Mouse (Mus musculus) limb, embryonic 15.5 days (tissue): ENCODE results near the gene Yeats2. TPM values are rescaled to one million over a fixed set of nuclear protein-coding genes. Genes with fewer than 3 reads are reported as not detected.

Experiments used
- ATAC-seq: fragments of 200-750 bp; cut with Nextera tagmentation; 2 replicates; pipeline ENCODE4 v1.8.0; 2017; ENCODE audit warnings: low read depth, moderate TSS enrichment; ENCODE audit not compliant: insufficient number of reproducible peaks, low FRiP score, low TSS enrichment
- H3K27ac ChIP-seq: fragments of 300-500 bp; sonication (generic); 2 replicates; pipeline ENCODE4 v1.5.1; 2015; ENCODE audit warnings: moderate library complexity, mild to moderate bottlenecking, inconsistent platforms
- H3K27me3 ChIP-seq: fragments of 300-500 bp; sonication (generic); 2 replicates; pipeline ENCODE4 v1.6.1; 2015; ENCODE audit warnings: inconsistent platforms
- H3K36me3 ChIP-seq: fragments of 300-500 bp; sonication (generic); 2 replicates; pipeline ENCODE4 v1.6.1; 2015; ENCODE audit warnings: inconsistent platforms
- H3K4me1 ChIP-seq: fragments of 300-500 bp; sonication (generic); 2 replicates; pipeline ENCODE4 v1.6.1; 2015; ENCODE audit warnings: inconsistent platforms
- H3K4me2 ChIP-seq: fragments of 300-500 bp; sonication (generic); 2 replicates; pipeline ENCODE4 v1.6.1; 2015; ENCODE audit warnings: mild to moderate bottlenecking, inconsistent platforms
- H3K4me3 ChIP-seq: fragments of 300-500 bp; sonication (generic); 2 replicates; pipeline ENCODE4 v1.5.1; 2015; ENCODE audit warnings: mild to moderate bottlenecking, inconsistent platforms
- H3K9ac ChIP-seq: fragments of 300-500 bp; sonication (generic); 2 replicates; pipeline ENCODE4 v1.6.1; 2015; ENCODE audit warnings: inconsistent platforms
- H3K9me3 ChIP-seq: fragments of 300-500 bp; sonication (generic); 2 replicates; pipeline ENCODE4 v1.6.1; 2016; ENCODE audit warnings: inconsistent platforms
- WGBS: fragments of 180-500 bp; shearing (Covaris S2); methylation state at CpG from one replicate; pipeline ENCODE4 v1.1.7; 2015; 5-methylcytosine and 5-hydroxymethylcytosine counted together
- polyA plus RNA-seq: library from polyadenylated mRNA; unstranded; fragments of >200 nt; fragmentation: Nextera tagmentation; extraction: Ambion mirVana; gene quantifications from 2 replicates; pipeline ENCODE4 v1.2.1, GENCODE M21; 2015

Yeats2 gene
- polyA plus RNA-seq, 1 experiment from 2014 or later = 26.5 TPM

GRCm38 (mm10) chr16:20248442-20249174 lies 107.7 kb downstream of the Yeats2 start:
- ATAC-seq = no peak
- 87% methylated on average over 9 of the region's 9 CpGs for WGBS
- Histone ChIP-seq H3K4me2 (no peak overlapping the region), H3K4me3 (no peak overlapping the region), H3K27me3 (no peaks in the 10 kb centered on the region), H3K9ac (no peak overlapping the region), H3K4me1 (no peaks in the 10 kb centered on the region), H3K9me3 (no peaks in the 10 kb centered on the region), H3K36me3 (no peaks in the 10 kb centered on the region), H3K27ac (no peak overlapping the region)

- H3K9me3 ChIP-seq = no peaks in the 10 kb centered on the region
- no peaks in the 10 kb centered on the region for H3K4me1 ChIP-seq
- H3K36me3 ChIP-seq = no peaks in the 10 kb centered on the region
- ATAC-seq = no peak
- no peak overlapping the region for H3K4me3 ChIP-seq
- H3K9ac ChIP-seq = no peak overlapping the region
- no peak overlapping the region for H3K4me2 ChIP-seq
- H3K27me3 ChIP-seq = no peaks in the 10 kb centered on the region
- no peak overlapping the region for H3K27ac ChIP-seq
- WGBS = 78% methylated on average over 5 of the region's 5 CpGs
These were observed 117.1 kb downstream of the Yeats2 start for GRCm38 (mm10) chr16:20257926-20258325.

GRCm38 (mm10) chr16:20265089-20265488 lies 124.2 kb downstream of the Yeats2 start:
- WGBS = 73% methylated on average over 7 of the region's 7 CpGs
- no peak for ATAC-seq
- no peak overlapping the region for H3K9ac ChIP-seq
- no peak overlapping the region for H3K27ac ChIP-seq
- H3K36me3 ChIP-seq = no peaks in the 10 kb centered on the region
- H3K4me3 ChIP-seq = no peak overlapping the region
- H3K4me1 ChIP-seq = no peaks in the 10 kb centered on the region
- H3K4me2 ChIP-seq = no peak overlapping the region
- H3K9me3 ChIP-seq = no peaks in the 10 kb centered on the region
- H3K27me3 ChIP-seq = no peaks in the 10 kb centered on the region

GRCm38 (mm10) chr16:20271339-20271738 lies 130.5 kb downstream of the Yeats2 start:
- Histone ChIP-seq H3K36me3 (no peaks in the 10 kb centered on the region), H3K4me1 (no peaks in the 10 kb centered on the region), H3K9ac (no peak overlapping the region), H3K27me3 (no peaks in the 10 kb centered on the region), H3K4me2 (no peak overlapping the region), H3K4me3 (no peak overlapping the region), H3K27ac (no peak overlapping the region), H3K9me3 (no peaks in the 10 kb centered on the region)
- 84% methylated on average over 4 of the region's 4 CpGs for WGBS
- no peak for ATAC-seq

GRCm38 (mm10) chr16:20272994-20273393 lies 132.1 kb downstream of the Yeats2 start:
- H3K4me3 ChIP-seq = no peak overlapping the region
- no peak overlapping the region for H3K4me2 ChIP-seq
- H3K9me3 ChIP-seq = no peaks in the 10 kb centered on the region
- no peaks in the 10 kb centered on the region for H3K27me3 ChIP-seq
- ATAC-seq = no peak
- H3K4me1 ChIP-seq = no peaks in the 10 kb centered on the region
- no peak overlapping the region for H3K27ac ChIP-seq
- no peak overlapping the region for H3K9ac ChIP-seq
- 53% methylated on average over 3 of the region's 3 CpGs for WGBS
- peaks cover 2% of the 10 kb centered on the region; the same call in 1 of the 2 replicates for H3K36me3 ChIP-seq

GRCm38 (mm10) chr16:20279395-20279794 lies 138.5 kb downstream of the Yeats2 start:
- Histone ChIP-seq H3K27me3 (no peaks in the 10 kb centered on the region), H3K36me3 (peaks cover 57% of the 10 kb centered on the region), H3K4me1 (no peaks in the 10 kb centered on the region), H3K9me3 (no peaks in the 10 kb centered on the region), H3K9ac (no peak overlapping the region), H3K4me3 (no peak overlapping the region), H3K4me2 (no peak overlapping the region), H3K27ac (no peak overlapping the region)
- ATAC-seq = no peak
- 91% methylated on average over 5 of the region's 5 CpGs for WGBS

GRCm38 (mm10) chr16:20280238-20280637 lies 139.4 kb downstream of the Yeats2 start:
- Histone ChIP-seq H3K4me3 (no peak overlapping the region), H3K9me3 (no peaks in the 10 kb centered on the region), H3K4me1 (no peaks in the 10 kb centered on the region), H3K9ac (no peak overlapping the region), H3K4me2 (no peak overlapping the region), H3K27ac (no peak overlapping the region), H3K36me3 (peaks cover 64% of the 10 kb centered on the region), H3K27me3 (no peaks in the 10 kb centered on the region)
- no peak for ATAC-seq
- 82% methylated on average over 4 of the region's 4 CpGs for WGBS

Other genes starting within 250 kb of the Yeats2 start
- 7.9 and 8.1 TPM in 2 replicates for gene Klhl6, start 158.0 kb upstream of the Yeats2 start, polyA plus RNA-seq
- gene Klhl24, start 43.5 kb upstream of the Yeats2 start, polyA plus RNA-seq = 20.0 and 24.0 TPM in 2 replicates
- 0.60 and 0.68 TPM in 2 replicates for gene Map6d1, start 100.3 kb downstream of the Yeats2 start, polyA plus RNA-seq
- 88.4 and 99.6 TPM in 2 replicates for gene Parl, start 161.3 kb downstream of the Yeats2 start, polyA plus RNA-seq
- 0.12 TPM in 2 replicates for gene Cyp2ab1, start 184.3 kb downstream of the Yeats2 start, polyA plus RNA-seq